Mouse (Mus musculus): ENCODE measurements around the gene Tm9sf3.
A peak's percentile ranks its signal among the peaks of the same experiment; 100 is the strongest.

Gene Tm9sf3

DNA sequence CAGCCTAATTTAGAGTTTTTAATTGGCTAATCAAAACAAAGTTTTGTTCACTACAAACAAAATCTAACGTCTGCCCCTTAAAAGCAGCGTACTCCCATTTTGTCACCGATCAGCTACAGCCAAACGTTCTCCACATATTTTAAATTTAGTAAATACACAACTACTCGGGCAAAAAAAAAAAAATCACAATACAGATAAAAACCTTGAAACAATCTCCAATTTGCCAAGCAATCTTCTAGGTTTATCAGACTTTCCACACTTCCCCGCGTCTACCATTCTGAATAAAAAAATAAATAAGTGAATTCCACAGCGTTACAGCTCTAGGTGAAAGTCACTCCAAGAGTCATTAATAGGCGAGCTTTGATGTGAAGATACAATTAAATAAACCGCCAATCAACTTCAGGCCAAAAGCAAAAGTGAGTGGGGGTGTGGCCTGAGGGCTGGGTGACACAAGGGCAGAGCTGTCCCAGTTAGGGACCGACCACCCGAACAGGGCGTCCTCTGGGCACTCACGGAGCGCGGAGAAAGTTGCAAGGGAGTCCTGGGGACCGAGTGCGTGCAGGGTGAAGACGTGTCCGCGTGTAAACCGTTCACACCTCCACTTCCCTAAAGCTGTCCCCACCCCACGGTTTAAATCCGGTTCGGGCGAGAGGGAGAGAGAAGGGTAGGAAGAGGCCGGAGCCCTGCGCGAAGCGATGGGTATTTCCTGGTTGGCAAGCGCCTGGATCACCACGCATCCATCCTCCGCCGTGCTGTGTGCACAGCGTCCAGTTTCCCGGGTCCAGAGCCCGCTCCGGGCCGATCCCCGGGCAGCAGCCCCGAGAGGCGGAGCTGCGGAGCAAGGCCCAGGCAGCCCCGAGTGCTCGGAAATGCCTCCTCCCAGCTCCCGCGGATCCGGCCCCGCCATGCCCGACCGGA, 826 bp downstream of the Tm9sf3 start:
- DNase-seq (ENCODE audit: extremely low spot score, low spot score) = peak; percentile 79

DNA sequence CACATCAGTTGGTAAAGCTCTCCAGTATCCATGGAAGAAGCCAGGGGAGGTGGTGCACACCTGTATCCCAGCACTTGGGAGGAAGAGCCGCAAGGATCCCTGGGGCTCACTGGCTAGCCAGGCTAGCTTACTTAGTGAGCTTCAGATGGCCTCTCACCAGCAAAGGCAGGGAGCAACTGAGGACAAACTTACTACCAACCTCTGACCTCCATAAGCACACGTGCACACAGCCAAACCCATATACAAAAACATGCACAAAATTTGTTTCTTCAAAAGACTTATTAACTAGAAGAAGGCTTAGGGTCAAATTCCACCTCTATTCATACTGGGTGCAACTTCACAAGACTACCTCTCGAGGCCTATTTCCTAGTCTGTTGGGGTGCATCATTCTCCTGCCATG, 3.1 kb downstream of the Tm9sf3 start:
- DNase-seq (ENCODE audit: extremely low spot score, low spot score) = no peak

DNA sequence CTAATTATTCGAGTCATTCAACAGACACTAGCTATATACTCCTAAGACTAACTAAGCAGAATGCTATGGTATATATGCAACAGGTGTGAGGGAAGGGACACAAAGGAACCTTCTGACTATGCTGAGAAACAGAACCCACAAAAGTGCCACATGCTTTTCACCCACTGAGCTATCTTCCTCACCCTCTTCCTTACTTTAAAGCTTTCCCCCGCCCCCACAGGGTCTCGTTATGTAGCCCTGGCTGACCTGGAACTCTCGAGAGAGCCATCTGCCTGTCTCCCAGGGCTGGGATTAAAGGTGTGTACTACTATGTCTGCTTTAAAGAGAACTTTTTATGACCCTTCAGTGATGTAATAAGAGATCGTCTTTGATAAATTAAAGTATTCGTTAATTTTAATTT, 4.5 kb downstream of the Tm9sf3 start:
- no peak for DNase-seq (ENCODE audit: extremely low spot score, low spot score)

DNA sequence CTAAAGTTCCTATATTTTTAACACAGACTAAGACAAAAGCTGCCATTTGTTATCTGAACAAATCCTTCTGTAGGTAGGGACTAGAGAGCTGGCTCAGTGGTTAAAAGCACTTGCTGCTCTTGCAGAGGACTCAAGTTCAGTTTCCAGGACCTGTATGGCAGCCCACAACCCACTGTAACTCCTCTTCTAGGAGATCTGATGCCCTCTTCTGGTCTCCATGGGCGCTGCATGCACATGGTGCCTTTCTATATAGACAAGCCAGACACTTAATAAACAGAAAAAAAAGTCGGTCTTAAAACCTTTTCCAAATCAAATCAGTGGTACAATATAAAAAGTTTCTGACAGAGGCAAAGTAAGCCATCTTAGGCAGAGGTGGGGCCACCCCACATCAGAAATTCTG, 5.1 kb downstream of the Tm9sf3 start:
- DNase-seq (ENCODE audit: extremely low spot score, low spot score) = peak; percentile 36

DNA sequence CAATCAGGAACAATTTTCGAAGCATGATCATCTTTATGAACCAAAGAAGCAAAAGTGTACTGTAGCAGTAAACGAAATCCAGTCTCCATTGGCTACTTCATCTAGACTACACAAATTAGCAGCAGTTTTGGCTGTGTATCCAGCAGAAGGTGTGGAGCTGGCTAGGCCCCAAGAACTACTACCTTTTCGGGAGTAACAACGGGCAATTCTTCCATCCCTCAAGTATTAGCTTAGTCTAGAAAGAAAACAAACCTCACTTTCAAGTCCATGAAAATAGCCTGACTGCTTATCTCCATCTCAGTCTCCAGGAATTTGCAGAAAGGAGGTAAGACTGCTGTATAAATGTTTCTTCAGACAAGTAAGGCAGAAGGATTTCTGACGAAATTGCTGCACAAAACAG, 9.2 kb downstream of the Tm9sf3 start:
- DNase-seq (ENCODE audit: extremely low spot score, low spot score) = no peak

DNA sequence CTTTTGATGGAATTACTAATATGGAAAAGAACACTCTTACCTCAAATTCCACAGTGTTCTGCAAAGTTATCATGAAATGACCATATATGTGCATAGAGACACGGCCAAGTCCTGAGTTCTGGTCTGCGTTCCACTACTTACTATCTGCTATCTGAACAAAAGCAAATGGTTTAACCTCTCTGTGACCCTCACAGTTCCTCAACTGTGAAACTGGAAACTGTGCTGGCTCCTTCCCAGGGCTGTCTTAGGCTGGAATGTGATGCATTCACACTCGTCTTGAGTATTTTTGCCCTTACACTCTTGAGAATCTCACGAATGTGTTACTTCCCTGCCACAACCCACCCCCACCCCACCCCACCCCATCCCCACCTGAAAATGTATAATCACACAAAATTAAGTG, 14.8 kb downstream of the Tm9sf3 start:
- no peak for DNase-seq (ENCODE audit: extremely low spot score, low spot score)

DNA sequence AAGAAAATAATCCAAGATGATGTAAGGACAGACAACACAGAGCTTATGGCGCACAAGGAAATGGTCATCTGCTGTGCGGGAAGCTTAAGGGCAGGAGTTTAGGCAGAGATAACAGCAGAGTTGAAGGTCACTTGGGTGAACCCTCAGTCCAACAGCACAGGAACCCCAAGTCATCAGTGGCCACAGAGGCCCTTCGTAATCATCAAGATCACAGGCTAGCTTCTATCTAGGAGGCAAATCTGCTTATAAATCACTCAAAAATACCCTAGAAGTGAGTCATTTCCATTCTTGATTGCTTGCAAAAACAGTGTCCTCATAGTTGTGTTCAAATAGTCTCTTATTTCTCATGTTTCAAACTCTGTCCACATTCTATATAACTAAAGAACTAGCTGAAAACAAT, 15.5 kb downstream of the Tm9sf3 start:
- DNase-seq (ENCODE audit: extremely low spot score, low spot score) = no peak

DNA sequence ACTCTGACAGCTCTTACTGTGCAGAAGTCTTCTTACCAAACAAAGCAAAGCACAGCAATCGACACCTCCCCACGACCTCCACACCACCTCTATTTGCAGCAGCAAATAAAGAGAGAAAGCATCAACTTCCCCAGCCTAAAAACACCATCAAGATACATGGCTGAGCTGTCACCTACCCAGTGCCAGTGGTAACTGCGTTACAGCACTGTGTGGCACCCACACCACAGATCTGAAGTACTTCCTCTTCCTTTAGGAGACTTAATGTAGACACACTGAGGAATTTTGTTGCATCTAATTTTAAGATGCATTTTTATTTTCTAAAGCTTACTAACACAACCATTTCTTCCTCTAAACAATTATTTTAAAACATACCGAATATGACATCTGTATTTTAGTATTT, 17.5 kb downstream of the Tm9sf3 start:
- DNase-seq (ENCODE audit: extremely low spot score, low spot score) = no peak

DNA sequence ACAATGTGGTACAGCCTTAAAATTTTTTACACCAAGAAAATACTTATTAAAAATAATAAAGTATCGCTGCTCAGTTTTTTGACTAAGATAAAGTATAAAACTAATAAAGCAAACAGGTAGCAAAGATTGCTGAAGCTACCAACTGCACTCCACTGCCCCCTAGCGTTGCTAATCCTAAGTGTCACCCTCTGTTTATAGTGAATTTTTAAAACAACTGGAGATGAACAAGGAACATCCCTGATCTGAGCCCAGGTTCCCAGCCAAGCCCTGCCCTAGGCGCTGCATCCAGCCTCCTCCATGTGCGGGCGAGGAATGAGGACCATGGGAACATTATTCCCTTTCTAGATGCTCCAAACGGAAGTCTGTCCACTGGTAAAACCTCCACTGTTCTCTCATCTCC, 19.2 kb downstream of the Tm9sf3 start:
- DNase-seq (ENCODE audit: extremely low spot score, low spot score) = peak; percentile 32

DNA sequence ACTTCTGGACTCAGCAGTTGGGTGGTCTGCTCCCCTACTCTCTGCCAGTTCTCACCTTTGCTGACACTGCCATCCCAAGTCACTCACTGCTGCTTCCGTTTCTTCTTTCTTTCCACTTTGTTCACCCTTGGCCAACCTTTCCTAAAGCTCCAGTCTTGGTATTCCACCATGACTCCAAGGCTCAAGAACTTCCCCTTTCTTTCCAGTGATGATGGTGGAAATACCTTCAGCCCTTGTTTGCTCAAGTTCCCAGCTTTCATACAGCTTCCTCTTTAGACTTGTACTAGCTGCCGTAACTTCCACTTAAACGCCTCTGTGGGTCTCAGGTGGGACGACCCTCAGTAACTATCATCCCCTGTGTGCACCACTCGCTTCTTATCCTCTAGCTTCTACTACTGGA, 21.8 kb downstream of the Tm9sf3 start:
- no peak for DNase-seq (ENCODE audit: extremely low spot score, low spot score)

DNA sequence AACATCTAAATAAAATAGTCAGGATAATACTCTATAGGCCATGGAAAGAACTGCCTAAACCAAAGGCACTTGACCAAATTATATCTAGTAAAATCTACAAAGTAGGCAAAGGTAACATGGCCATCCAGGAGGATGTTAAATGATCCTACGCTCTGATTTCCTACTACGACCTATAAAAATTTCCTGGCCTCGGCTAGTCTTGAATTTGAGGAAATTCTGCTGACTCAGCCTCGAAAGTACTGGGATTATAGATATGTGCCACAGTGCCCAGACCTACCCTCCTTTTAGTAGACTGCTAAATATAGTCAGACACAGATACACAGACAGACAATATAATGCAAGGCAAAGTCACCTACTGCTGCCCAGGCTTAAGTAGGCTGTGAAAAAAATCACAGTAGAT, 30.1 kb downstream of the Tm9sf3 start:
- no peak for DNase-seq (ENCODE audit: extremely low spot score, low spot score)

DNA sequence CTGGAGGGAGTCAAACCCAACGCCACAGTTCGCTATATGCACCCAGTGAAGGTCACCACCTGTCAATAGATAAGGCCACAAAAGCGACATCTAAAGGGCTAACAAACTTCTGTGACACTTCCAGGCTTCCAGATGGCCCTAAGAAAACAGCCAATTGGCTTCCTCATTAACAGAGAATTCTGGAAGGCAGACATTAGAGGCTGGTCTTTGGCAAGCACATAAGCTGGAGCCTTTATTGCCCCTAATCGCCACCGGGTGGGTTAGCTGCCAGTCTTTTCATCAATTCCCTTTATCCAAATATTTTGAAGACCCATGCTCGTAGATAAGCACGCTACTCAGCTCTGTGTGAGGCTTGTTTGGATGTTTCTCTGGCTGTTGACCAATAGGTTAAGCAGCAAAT, 55.5 kb downstream of the Tm9sf3 start:
- DNase-seq (ENCODE audit: extremely low spot score, low spot score) = no peak

DNA sequence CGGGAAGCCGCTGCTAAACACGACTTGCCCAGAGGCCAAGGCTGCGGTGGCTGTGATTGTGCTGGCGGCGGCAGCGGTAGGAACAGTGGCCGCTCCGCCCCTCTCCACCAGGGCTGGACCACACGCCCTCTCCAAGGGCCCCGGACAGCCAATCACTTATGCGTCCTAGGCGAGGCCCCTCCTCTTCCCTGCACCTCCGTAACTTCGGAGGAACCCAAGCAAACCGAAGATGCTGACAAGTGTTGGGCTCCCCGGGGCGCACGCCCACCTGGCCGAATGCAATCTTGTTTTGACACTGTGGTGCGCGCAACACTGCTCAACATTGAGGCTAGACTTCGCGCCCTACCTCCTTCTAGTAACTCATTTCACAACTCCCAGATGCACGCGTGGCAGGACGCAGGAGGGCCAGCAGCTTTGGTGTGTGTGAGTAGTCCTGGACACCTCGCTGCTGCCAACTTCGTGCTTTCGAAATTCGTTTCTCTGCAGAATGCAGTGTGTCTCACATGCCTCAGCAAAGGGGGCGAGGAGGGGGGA, 56.9 kb downstream of the Tm9sf3 start, which contains the start of gene Tll2:
Gene Tll2, minus strand, starts transcription at position 25 of the 534 bp plus-strand sequence.
- peak; percentile 71 for DNase-seq (ENCODE audit: extremely low spot score, low spot score)

DNA sequence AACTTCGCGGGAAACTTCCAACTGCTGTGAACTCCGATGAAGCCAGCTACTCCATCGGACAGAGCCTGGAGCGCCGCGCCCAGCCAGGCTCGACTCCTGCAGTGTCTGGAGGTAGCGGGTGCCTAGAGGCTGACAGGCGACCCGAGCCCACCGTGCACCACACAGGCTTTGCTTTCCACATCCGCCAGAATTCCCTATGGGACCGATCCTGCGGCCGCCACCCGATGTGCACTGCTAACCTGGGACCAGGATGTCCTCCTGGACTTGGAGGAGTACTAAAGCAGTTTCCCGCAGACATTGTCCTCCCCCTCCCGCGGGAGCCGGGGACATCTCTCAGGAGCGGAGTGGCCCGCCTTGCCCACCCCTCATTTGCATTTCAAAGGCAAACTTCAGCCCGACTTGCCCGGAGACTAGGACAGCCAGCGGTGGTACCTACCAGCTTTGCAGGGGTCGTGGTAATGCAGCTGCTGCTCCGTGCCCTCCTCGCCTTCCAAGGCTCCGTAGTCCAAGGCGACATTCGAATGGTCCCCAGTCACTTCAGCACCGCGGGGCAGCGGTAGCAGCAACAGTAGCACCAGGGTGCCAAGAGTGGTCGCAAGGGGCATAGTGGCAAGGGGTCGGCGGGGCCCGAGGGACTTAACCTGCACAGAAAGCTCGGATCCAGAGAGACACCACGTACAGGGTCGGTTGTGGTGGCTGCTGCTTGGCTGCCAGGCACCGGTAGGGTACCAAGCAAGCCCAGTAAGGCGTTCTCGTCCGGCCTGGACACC, 57.6 kb downstream of the Tm9sf3 start:
- no peak for DNase-seq (ENCODE audit: extremely low spot score, low spot score)

DNA sequence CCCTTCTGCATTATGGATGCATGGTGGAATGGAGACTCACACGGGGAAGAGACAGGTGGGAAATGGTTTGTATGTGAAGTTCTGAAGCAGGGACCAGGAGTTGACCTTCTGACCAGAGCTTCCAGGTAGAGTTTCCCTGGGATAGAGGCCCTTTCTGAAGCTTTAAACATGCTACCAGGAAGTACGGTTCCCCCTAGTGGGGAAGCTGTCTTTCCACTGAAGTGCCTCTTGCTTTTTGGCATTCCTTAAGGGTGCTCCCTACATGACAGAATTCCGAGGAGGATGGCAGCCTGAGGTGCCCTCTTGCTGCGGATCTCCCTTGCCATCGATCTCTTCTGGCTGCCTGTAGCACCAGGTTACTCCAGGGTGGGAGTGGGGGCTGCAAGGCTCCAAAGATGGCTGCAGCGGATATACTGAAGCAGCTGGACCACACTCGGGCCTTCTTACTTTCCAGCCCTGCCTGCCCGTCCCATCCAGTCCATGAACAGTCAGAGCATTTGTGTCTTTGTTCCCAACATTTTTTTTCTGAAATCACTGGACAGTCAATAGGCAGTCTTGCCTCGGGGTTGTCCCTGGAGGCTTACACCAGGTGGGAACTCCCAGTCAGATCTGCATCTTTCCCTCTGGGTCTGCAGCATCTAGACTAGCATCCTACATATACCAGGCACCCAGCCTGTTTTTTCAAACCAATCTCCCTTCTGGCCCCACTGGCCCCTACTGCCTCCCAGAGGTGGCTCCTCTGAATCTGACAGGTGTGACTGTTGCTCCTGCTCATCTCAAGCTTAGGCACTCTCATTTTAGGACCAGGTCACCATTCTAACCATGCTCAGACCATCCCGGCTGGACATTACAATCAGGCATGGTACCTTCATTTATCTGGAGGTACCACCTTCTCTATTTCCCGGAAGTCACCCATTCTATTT, 59.4 kb downstream of the Tm9sf3 start:
- DNase-seq (ENCODE audit: extremely low spot score, low spot score) = no peak

DNA sequence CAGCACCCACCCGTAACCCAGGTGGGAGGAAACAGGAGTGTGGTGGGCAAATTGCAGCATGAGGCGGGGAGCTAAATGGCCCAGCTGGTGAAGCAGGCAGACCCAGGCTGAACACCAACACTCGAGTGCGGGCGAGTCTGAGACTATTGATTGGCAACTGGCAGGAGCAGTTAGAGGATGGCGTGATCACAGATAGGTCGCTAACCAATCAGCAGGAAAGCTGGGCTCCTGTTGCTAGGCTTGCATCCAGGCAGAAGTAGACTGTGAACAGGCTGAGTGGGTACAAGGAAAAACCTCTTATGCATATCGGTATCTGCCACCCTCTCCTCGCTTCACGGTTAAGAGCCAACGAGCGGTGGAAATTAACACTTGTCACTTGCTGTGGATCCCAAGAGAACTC, 66.2 kb downstream of the Tm9sf3 start:
- DNase-seq (ENCODE audit: extremely low spot score, low spot score) = no peak

DNA sequence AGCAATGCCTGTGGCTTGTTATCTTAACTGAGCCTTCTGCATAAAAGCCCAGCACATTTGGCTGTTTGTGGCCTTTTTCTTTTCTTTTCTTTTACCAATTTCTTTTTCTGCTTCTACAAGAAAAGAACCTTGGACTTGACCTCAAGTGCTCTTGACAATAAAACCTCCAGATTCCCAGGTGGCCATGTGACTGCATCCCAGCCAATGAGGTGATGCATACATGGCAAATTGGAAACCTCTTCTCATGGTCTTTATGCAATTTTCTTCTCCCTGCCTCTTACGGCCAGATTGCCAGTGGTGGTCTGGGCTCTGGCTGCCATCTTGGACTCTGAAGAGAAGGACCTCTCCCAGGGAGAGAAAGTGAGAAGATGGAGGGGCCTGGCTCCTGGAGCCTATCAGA, 70.4 kb downstream of the Tm9sf3 start:
- DNase-seq (ENCODE audit: extremely low spot score, low spot score) = no peak

DNA sequence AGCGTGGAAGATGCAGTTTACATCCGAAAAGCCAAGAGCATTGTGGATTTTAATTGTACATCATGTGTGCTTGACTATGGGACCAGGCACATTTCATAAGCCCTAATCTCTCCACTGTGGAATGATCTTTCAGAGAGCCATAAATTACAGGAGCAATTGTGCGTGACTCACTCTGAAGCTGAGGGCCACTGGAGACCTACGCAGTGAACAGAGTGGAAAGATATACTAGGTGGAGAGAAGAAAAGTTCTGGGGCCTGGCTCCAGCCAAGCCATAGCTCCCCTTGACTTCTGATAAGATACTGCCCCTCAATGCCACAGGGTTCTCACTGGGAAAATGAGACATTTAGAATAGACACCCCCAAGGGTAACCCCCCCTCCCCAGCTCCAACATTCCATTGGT, 70.8 kb downstream of the Tm9sf3 start:
- no peak for DNase-seq (ENCODE audit: extremely low spot score, low spot score)

DNA sequence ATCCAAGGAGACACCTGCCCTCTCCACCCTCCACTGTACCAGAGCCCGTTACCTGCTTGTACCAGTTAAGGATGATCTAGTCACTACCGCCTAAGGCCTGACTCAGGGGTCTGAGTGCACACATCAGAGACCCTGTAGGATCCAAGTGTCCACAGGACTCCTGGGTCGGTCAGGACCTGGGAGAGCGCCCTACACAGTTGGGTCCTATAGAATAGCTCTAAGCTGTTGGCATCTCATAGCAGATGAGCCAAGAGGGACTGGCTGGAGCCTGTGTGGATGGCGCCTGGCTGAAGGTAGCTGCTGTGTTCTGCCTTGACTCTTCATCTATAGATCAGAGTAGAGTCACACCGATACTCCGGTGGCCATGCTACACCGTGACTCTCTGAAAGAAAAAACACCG, 72.1 kb downstream of the Tm9sf3 start:
- no peak for DNase-seq (ENCODE audit: extremely low spot score, low spot score)

DNA sequence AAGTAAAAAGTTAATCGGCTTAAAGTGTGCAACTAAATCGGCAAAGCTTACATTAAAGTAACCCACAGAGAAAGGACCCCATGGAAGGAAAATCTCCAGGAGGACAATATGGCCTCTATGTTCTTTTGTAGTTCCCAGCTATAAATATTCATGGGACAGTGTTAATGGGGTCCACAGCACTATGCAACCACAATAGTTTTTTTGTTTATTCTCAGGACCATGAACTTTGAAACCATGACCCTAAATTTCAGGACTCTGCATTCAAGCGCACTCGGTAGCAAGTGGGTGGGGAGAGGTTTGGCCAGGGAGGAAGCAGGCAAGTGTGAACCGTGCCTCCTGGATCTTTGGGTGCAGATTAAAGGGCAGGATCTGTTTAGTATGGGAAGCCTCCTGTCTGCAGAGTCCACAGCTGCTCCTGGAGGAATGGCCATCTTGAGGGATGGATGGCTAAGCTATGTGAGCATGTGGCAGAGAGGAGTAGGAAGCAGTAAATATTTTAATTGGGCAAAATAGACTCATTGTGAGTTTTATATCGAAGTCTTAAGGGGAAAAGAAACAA, 72.8 kb downstream of the Tm9sf3 start:
- DNase-seq (ENCODE audit: extremely low spot score, low spot score) = no peak

DNA sequence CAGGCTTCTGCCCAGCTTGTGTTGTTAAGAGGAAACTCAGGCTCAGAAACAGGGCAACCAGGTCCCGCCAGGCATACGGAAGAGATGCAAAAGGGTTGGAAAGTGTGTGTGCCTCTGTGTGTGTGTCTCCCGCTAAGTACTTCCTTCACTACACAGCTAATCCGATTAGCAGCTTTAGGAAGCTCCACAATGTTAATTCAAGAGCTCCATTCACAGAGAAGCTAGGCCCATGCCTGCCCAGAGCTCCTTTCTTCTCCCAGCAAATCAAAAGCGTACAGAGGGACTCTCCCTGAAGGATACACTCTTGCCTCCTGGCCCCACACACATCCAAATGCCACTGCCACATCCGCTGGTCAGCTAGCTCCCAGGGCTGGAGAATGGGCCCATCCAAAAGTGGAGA, 86.5 kb downstream of the Tm9sf3 start:
- no peak for DNase-seq (ENCODE audit: extremely low spot score, low spot score)

Data from neural tube, embryonic 10.5 days (tissue).